Mouse (Mus musculus) olfactory bulb, adult 2 months (tissue): ENCODE measurements around the gene Cblc. TPM values are rescaled to one million over a fixed set of nuclear protein-coding genes. Genes with fewer than 3 reads are reported as not detected.
A peak's percentile ranks its signal among the peaks of the same experiment; 100 is the strongest.

ENCODE experiments used
- H3K27ac ChIP-seq: fragments of 200-500 bp; 2 replicates; pipeline ENCODE4 v1.5.1; 2012; ENCODE audit warnings: low read depth, low read length; ENCODE audit not compliant: insufficient read depth
- H3K4me1 ChIP-seq: fragments of 200-500 bp; 2 replicates; pipeline ENCODE4 v1.6.1; 2012; ENCODE audit warnings: low read length; ENCODE audit not compliant: control insufficient read depth, insufficient read depth
- H3K4me3 ChIP-seq: fragments of 200-500 bp; 2 replicates; pipeline ENCODE4 v1.5.1; 2012; ENCODE audit warnings: mild to moderate bottlenecking, low read depth, low read length, moderate library complexity; ENCODE audit not compliant: insufficient read depth
- CTCF ChIP-seq: fragments of 200-500 bp; IDR thresholded peaks from 2 replicates; pipeline ENCODE4 v1.5.1; 2012; ENCODE audit warnings: low read depth, mild to moderate bottlenecking, low read length, moderate library complexity; ENCODE audit not compliant: insufficient read depth
- POLR2A ChIP-seq: fragments of 200-500 bp; IDR thresholded peaks from 2 replicates; pipeline ENCODE4 v1.6.1; 2012; ENCODE audit warnings: mild to moderate bottlenecking, low read depth, low read length, moderate library complexity; ENCODE audit not compliant: insufficient read depth
- WGBS: fragments of 180-500 bp; shearing (Covaris S2); methylation state at CpG from one replicate; pipeline ENCODE4 v1.1.7; 2018; 5-methylcytosine and 5-hydroxymethylcytosine counted together
- polyA plus RNA-seq: library from polyadenylated mRNA; stranded (reverse); fragments of >200 nt; gene quantifications from 2 replicates; pipeline ENCODE4 v1.2.4, GENCODE M21; 2012; ENCODE audit warnings: low replicate concordance; ENCODE audit not compliant: missing spikeins, insufficient read depth, insufficient read length

Cblc gene
- polyA plus RNA-seq, 1 experiment, result not detected

DNA sequence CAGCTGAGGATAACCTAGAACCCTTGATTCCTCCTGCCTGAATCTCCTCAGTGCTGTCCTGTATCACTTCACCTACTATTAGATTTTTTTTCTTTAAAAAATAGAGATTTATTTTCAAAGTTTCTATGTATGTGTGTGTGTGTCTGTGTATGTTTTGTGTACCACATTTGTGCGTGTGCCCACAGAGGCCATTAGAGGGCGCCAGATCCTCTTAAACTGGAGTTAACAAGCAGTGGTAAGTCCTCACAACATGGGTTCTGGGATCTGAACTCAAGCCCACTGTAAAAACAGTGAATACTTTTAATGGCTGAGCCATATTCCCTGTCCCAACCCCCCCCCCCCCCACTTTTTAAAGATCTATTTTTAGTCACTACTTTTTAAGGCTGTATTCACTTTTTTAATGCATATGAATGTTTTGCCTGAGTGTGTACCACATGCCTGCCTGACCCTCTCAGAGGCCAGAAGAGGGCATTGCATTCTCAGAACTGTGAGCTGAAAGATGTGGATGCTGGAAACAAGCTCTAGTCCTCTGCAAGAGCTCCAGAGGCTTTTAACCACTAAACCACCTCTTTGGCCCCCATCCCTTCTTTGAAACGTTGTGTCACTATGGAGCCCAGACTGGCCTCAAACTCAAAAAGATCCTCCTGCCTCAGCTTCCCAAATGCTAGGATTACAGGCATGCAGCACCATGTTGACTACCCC, 23.9 kb upstream of the Cblc start:
- 70% methylated on average over 3 of the region's 3 CpGs for WGBS
- Histone ChIP-seq H3K4me3 (no peak overlapping the region), H3K4me1 (peaks cover 28% of the 10 kb centered on the region), H3K27ac (no peak overlapping the region)
- TF ChIP-seq CTCF (no peak), POLR2A (no peak)

GRCm38 (mm10) chr7:19818875-19819274, 22.3 kb upstream of the Cblc start:
- no peak overlapping the region for H3K4me3 ChIP-seq
- TF ChIP-seq POLR2A (no peak), CTCF (no peak)
- WGBS, result 94% methylated on average over 7 of the region's 7 CpGs
- H3K4me1 ChIP-seq, result peaks cover 19% of the 10 kb centered on the region
- H3K27ac ChIP-seq, result no peak overlapping the region

GRCm38 (mm10) chr7:19818440-19818839, 21.8 kb upstream of the Cblc start:
- TF ChIP-seq CTCF, result no peak
- no peak for TF ChIP-seq POLR2A
- 90% methylated on average over 5 of the region's 5 CpGs for WGBS

GRCm38 (mm10) chr7:19817382-19818105, 20.9 kb upstream of the Cblc start:
- Histone ChIP-seq H3K27ac (no peak overlapping the region), H3K4me1 (peaks cover 18% of the 10 kb centered on the region), H3K4me3 (no peak overlapping the region)
- 23% methylated on average over 15 of the region's 15 CpGs for WGBS
- TF ChIP-seq POLR2A (no peak), CTCF (no peak)

More at GRCm38 (mm10) chr7:19818440-19818839, 21.8 kb upstream of the Cblc start:
- no peak overlapping the region for H3K27ac ChIP-seq
- no peak overlapping the region for H3K4me3 ChIP-seq
- H3K4me1 ChIP-seq, result peaks cover 18% of the 10 kb centered on the region

DNA sequence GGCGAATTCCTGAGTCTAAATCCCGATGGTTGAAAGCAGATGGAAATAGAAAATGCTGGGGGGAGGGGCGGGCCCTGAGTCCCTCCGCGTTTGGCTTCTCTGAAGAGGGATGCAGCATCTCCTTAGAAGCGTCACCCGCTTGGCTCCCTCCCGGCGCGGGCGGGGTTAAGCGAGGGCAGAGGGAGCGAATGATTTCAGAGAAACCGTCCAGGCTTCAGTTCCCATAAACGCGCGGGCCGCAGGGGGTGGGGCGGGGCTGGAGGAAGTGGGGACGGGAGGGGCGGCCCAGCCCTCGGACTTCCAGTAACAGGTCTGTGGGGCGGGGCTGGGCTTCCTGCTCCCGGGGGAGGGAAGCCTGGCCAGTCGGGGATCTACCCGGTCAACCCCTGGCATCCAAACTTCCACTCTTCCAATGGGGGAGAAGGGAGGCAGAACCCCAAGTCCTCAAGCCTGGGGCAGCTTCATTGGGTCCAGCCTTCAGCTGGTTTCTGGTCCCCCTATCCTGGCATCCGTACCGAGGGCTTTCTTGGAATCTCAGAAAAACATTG, 19.7 kb upstream of the Cblc start:
- no peak for TF ChIP-seq CTCF
- no peak for TF ChIP-seq POLR2A
- Histone ChIP-seq H3K4me3 (peak overlapping the region; percentile 36), H3K27ac (no peak overlapping the region), H3K4me1 (peaks cover 13% of the 10 kb centered on the region)
- 1% methylated on average over 27 of the region's 28 CpGs for WGBS

DNA sequence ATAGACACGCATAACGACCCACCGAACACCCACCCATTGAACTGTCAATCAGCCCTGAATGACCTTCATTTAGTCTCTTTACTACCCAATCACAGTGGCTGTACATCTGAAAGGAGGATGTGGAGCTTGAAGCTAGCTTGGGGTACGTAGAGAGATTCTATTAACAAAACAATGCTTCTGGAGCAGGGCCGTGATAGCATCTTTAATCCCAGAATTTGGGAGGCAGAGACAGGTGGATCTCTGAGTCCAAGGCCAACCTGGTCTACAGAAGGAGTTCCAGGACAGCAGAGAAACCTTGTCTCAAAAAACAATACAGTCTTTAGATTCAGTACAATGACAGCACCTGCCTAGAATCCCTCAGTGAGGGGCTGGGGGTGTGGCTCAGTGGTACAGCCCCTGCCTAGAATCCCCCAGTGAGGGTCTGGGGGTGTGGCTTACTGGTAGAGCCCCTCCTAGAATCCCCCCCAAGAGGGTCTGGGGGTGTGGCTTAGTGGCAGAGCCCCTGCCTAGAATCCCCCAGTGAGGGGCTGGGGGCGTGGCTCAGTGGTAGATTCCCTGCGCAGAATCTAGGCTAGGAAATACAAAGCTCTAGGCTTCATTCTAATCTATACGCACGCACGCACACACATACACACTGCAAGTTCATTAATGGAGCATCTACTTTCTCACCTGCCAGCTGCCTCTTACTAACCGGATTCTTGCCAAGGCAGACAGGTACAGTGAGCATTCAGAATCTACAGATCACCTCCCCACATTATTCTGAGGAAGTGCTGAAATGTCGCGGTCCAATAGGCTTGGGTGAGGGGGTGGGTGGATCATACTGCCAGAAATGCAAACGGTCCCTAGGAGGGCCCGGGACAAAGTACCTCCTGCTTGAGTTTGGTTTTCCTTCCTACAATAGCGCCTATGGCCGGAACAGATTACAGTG, 19.0 kb upstream of the Cblc start:
- WGBS, result 17% methylated on average over 17 of the region's 17 CpGs
- no peak for TF ChIP-seq POLR2A
- no peak for TF ChIP-seq CTCF
- Histone ChIP-seq H3K4me3 (peak overlapping the region; percentile 36), H3K4me1 (peaks cover 18% of the 10 kb centered on the region), H3K27ac (no peak overlapping the region)

GRCm38 (mm10) chr7:19813579-19814122, 17.0 kb upstream of the Cblc start:
- TF ChIP-seq CTCF (no peak), POLR2A (no peak)
- 90% methylated on average over 6 of the region's 6 CpGs for WGBS
- H3K4me3 ChIP-seq, result no peak overlapping the region
- no peak overlapping the region for H3K27ac ChIP-seq
- H3K4me1 ChIP-seq, result peaks cover 23% of the 10 kb centered on the region

GRCm38 (mm10) chr7:19813161-19813560, 16.6 kb upstream of the Cblc start:
- 94% methylated on average over 4 of the region's 4 CpGs for WGBS
- no peak overlapping the region for H3K27ac ChIP-seq
- no peak for TF ChIP-seq POLR2A
- H3K4me1 ChIP-seq, result peaks cover 23% of the 10 kb centered on the region
- H3K4me3 ChIP-seq, result no peak overlapping the region
